In the genomic region with DNA sequence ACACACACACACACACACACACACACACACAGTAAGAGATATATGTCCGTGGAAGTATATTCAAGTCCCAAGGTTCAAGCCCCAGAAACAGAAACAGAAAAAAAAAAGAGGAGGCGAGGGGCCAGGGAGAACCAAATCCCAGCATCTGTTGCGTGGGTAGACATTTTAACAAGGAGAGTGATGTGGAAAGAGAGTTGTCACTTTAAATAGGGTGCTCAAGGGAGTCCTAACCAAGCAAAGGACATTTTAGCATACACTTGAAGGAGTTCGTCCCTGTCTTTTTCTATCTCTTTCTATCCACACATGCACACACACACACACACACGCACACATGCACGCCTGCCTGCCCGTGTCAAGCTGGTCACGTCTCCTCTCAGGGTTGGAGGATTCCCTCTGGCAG, we compare ENCODE assay signal across 22 mouse cellular contexts. TPM values are rescaled to one million over a fixed set of nuclear protein-coding genes. Genes with fewer than 3 reads are reported as not detected.
A peak's percentile ranks its signal among the peaks of the same experiment; 100 is the strongest.
DNase-seq lines count a peak whose midpoint lies in the region; TF ChIP-seq lines count a peak whose summit lies in the region.
"Had no signal": no experiment of that assay in that cellular context is flagged by ENCODE, and none has a peak within 500 bp of the region (broad histone marks: within the 10 kb centered on the region; RNA-seq: fewer than 3 reads in every experiment).

No protein-coding gene starts in this region.

- DNase-seq in layer of hippocampus, adult 11-12 months (ENCODE audit: low spot score) = peak; percentile 40
- no peak for DNase-seq in layer of hippocampus, adult 8-10 months (ENCODE audit: low spot score in 2 of 2)
- DNase-seq in left cerebral cortex, adult 2 months (ENCODE audit: extremely low spot score in 1 of 2, low spot score in 2 of 2) = no peak
- DNase-seq in left cerebral cortex, postnatal 10 days (ENCODE audit: extremely low spot score in 1 of 2, low spot score in 2 of 2) = no peak
- peak; percentile 82 for DNase-seq in brain, adult 2 months (ENCODE audit: low read depth, low spot score)
- DNase-seq in left cerebral cortex, postnatal 25 days (ENCODE audit: low spot score in 2 of 2) = peak; percentile 52 to 85
- no peak for DNase-seq in lung, postnatal 25 days (ENCODE audit: low spot score)
- DNase-seq: adrenal gland, adult 2 months; adrenal gland, postnatal 25 days; cerebellum, adult 11 months; cerebellum, adult 8-10 months; cerebellum, postnatal 14 days; embryo, embryonic 11 days; gastrocnemius, postnatal 10 days; heart, adult 2 months; heart, postnatal 14 days had no signal

- TF ChIP-seq CTCF in left cerebral cortex, adult 2 months (IDR thresholded peaks at IDR 0.05) = no peak

- intact Hi-C loops in left cerebral cortex, adult 2 months (cut with DNase I) = no loop called here
- intact Hi-C loops in left cerebral cortex, postnatal 10 days (cut with DNase I) = no loop called here
- intact Hi-C loops in left cerebral cortex, postnatal 25 days (cut with DNase I) = no loop called here

- peak overlapping the region; percentile 55; the same call in 1 of the 2 replicates for H3K27ac ChIP-seq in left cerebral cortex, adult 2 months
- H3K27ac ChIP-seq: embryonic facial prominence, embryonic 15.5 days; forebrain, embryonic 10.5 days; heart, adult 2 months; heart, embryonic 15.5 days; hindbrain, embryonic 13.5 days; hindbrain, postnatal 0 days had no signal

- no peak overlapping the region for H3K4me3 ChIP-seq in left cerebral cortex, adult 2 months
- H3K4me3 ChIP-seq: embryonic facial prominence, embryonic 15.5 days; erythroblast, embryonic 14.5 days; forebrain, embryonic 10.5 days; heart, adult 2 months; heart, embryonic 15.5 days; hindbrain, embryonic 13.5 days had no signal

RNA-seq across cellular contexts. Expression of a gene that starts 5.7 kb away (rescaled TPM):
- 10 to 100 TPM; 34.6 to 45.5 (median 38.6) TPM for total RNA-seq in layer of hippocampus, adult 8-10 months (2022)
- total RNA-seq in left cerebral cortex, adult 2 months (2021) = 10 to 100 TPM; 42.6 to 49.4 TPM
- total RNA-seq in left cerebral cortex, postnatal 10 days (2021) = 10 to 100 TPM; 54.5 to 61.0 TPM
- total RNA-seq in left cerebral cortex, postnatal 25 days (2021) = 10 to 100 TPM; 51.2 to 53.6 TPM

RNA-seq across cellular contexts. Expression of a gene that starts 5.9 kb away (rescaled TPM):
- 10 to 100 TPM in 3 of 4 experiments, 1 to 10 TPM in 1; 8.8 to 12.5 (median 11.6) TPM for total RNA-seq in layer of hippocampus, adult 8-10 months (2022)
- 10 to 100 TPM; 12.9 to 13.6 TPM for total RNA-seq in left cerebral cortex, adult 2 months (2021)
- 10 to 100 TPM; 10.4 to 10.6 TPM for total RNA-seq in left cerebral cortex, postnatal 10 days (2021)
- 10 to 100 TPM in 1 of 2 experiments, 1 to 10 TPM in 1; 7.7 to 10.9 TPM for total RNA-seq in left cerebral cortex, postnatal 25 days (2021)

RNA-seq across cellular contexts. Expression of a gene that starts 6.0 kb away (rescaled TPM):
- 100 to 1,000 TPM in 3 of 4 experiments, 10 to 100 TPM in 1; 89.4 to 103 (median 101) TPM for total RNA-seq in layer of hippocampus, adult 8-10 months (2022)
- 10 to 100 TPM; 81.8 to 96.6 TPM for total RNA-seq in left cerebral cortex, adult 2 months (2021)
- total RNA-seq in left cerebral cortex, postnatal 10 days (2021) = 100 to 1,000 TPM; 108 to 112 TPM
- 100 to 1,000 TPM in 1 of 2 experiments, 10 to 100 TPM in 1; 97.8 to 100 TPM for total RNA-seq in left cerebral cortex, postnatal 25 days (2021)

RNA-seq across cellular contexts. Expression of a gene that starts 23.1 kb away (rescaled TPM):
- 10 to 100 TPM; 43.5 to 54.0 (median 46.4) TPM for total RNA-seq in layer of hippocampus, adult 8-10 months (2022)
- total RNA-seq in left cerebral cortex, adult 2 months (2021) = 10 to 100 TPM; 64.3 to 68.0 TPM
- 10 to 100 TPM; 43.7 to 46.1 TPM for total RNA-seq in left cerebral cortex, postnatal 10 days (2021)
- 10 to 100 TPM; 71.7 to 71.8 TPM for total RNA-seq in left cerebral cortex, postnatal 25 days (2021)

RNA-seq across cellular contexts. Expression of a gene that starts 26.0 kb away (rescaled TPM):
- total RNA-seq in layer of hippocampus, adult 8-10 months (2022) = 10 to 100 TPM; 49.4 to 61.5 (median 52.8) TPM
- 10 to 100 TPM; 54.2 to 58.0 TPM for total RNA-seq in left cerebral cortex, adult 2 months (2021)
- total RNA-seq in left cerebral cortex, postnatal 10 days (2021) = 10 to 100 TPM; 44.9 to 48.5 TPM
- total RNA-seq in left cerebral cortex, postnatal 25 days (2021) = 10 to 100 TPM; 42.5 to 47.7 TPM

Comparison
In these comparisons a context has a peak if more than half of its experiments do, and no peak if none do; other contexts are left out.
1. DNase-seq: peak in layer of hippocampus, adult 11-12 months (single experiment), brain, adult 2 months (single experiment) and left cerebral cortex, postnatal 25 days (2 of 2); none in layer of hippocampus, adult 8-10 months (0 of 2), left cerebral cortex, adult 2 months (0 of 2), left cerebral cortex, postnatal 10 days (0 of 2) and lung, postnatal 25 days (single experiment).